Mouse (Mus musculus): Measurements from ENCODE around the gene Vpreb3. TPM values are rescaled to one million over a fixed set of nuclear protein-coding genes. Genes with fewer than 3 reads are reported as not detected.

Vpreb3 gene
- polyA plus RNA-seq, 1 experiment from 2014 or later, result 0.65 TPM

Other genes with a start within 250 kb of the Vpreb3 start
- gene Cabin1, start 178.7 kb upstream of the Vpreb3 start, polyA plus RNA-seq (2016; fragmentation: Nextera tagmentation; extraction: Ambion mirVana), result 31.2 and 31.9 TPM in 2 replicates
- 91.4 and 92.5 TPM in 2 replicates for gene Ddt, start 169.6 kb upstream of the Vpreb3 start, polyA plus RNA-seq (2016; fragmentation: Nextera tagmentation; extraction: Ambion mirVana)
- not detected in 2 replicates for gene Gm20441, start 162.1 kb upstream of the Vpreb3 start, polyA plus RNA-seq (2016; fragmentation: Nextera tagmentation; extraction: Ambion mirVana)
- gene Gstt3, start 161.6 kb upstream of the Vpreb3 start, polyA plus RNA-seq (2016; fragmentation: Nextera tagmentation; extraction: Ambion mirVana), result 2.7 and 4.2 TPM in 2 replicates
- 1.7 and 3.8 TPM in 2 replicates for gene Gstt1, start 144.5 kb upstream of the Vpreb3 start, polyA plus RNA-seq (2016; fragmentation: Nextera tagmentation; extraction: Ambion mirVana)
- gene Gstt4, start 120.5 kb upstream of the Vpreb3 start, polyA plus RNA-seq (2016; fragmentation: Nextera tagmentation; extraction: Ambion mirVana), result not detected in 2 replicates
- 4.9 and 6.5 TPM in 2 replicates for gene Gstt2, start 105.6 kb upstream of the Vpreb3 start, polyA plus RNA-seq (2016; fragmentation: Nextera tagmentation; extraction: Ambion mirVana)
- gene Mif, start 82.8 kb upstream of the Vpreb3 start, polyA plus RNA-seq (2016; fragmentation: Nextera tagmentation; extraction: Ambion mirVana), result 3,225 and 4,131 TPM in 2 replicates
- gene Derl3, start 49.6 kb upstream of the Vpreb3 start, polyA plus RNA-seq (2016; fragmentation: Nextera tagmentation; extraction: Ambion mirVana), result 3.1 and 3.8 TPM in 2 replicates
- gene Smarcb1, start 21.4 kb upstream of the Vpreb3 start, polyA plus RNA-seq (2016; fragmentation: Nextera tagmentation; extraction: Ambion mirVana), result 285 and 294 TPM in 2 replicates
- 4.9 and 5.8 TPM in 2 replicates for gene Chchd10, start 9.9 kb upstream of the Vpreb3 start, polyA plus RNA-seq (2016; fragmentation: Nextera tagmentation; extraction: Ambion mirVana)
- 39.6 and 68.1 TPM in 2 replicates for gene Mmp11, start 6.6 kb upstream of the Vpreb3 start, polyA plus RNA-seq (2016; fragmentation: Nextera tagmentation; extraction: Ambion mirVana)
- gene Gm867, start 2.4 kb upstream of the Vpreb3 start, polyA plus RNA-seq (2016; fragmentation: Nextera tagmentation; extraction: Ambion mirVana), result 0.20 and 0.49 TPM in 2 replicates
- gene Gm5134, start 11.5 kb downstream of the Vpreb3 start, polyA plus RNA-seq (2016; fragmentation: Nextera tagmentation; extraction: Ambion mirVana), result 0.06 TPM in 1 of 2 replicates, not detected in the other
- 42.7 and 43.7 TPM in 2 replicates for gene Zfp280b, start 89.6 kb downstream of the Vpreb3 start, polyA plus RNA-seq (2016; fragmentation: Nextera tagmentation; extraction: Ambion mirVana)
- gene Slc5a4b, start 167.9 kb downstream of the Vpreb3 start, polyA plus RNA-seq (2016; fragmentation: Nextera tagmentation; extraction: Ambion mirVana), result 0.04 TPM in 1 of 2 replicates, not detected in the other
- gene Slc5a4a, start 204.4 kb downstream of the Vpreb3 start, polyA plus RNA-seq (2016; fragmentation: Nextera tagmentation; extraction: Ambion mirVana), result not detected in 2 replicates